Mouse (Mus musculus) mouse embryonic stem cell (cell line): ENCODE data around the gene Aldh1a3.

Experiments used
- in situ Hi-C, 2 experiments: fragments of 300-500 bp; cut with MboI; formaldehyde crosslinking; loops; 1 replicate in 1 of 2; 3 replicates in 1 of 2; pipeline ENCODE4 v1.14.3; 2019 to 2020; ENCODE audit warnings: low sequenced_read_pairs in 2 of 2, low pct_unique_long_range_greater_than_20kb in 1 of 2, mixed read lengths in 1 of 2; ENCODE audit not compliant: unreplicated experiment in 1 of 2

Gene Aldh1a3

DNA sequence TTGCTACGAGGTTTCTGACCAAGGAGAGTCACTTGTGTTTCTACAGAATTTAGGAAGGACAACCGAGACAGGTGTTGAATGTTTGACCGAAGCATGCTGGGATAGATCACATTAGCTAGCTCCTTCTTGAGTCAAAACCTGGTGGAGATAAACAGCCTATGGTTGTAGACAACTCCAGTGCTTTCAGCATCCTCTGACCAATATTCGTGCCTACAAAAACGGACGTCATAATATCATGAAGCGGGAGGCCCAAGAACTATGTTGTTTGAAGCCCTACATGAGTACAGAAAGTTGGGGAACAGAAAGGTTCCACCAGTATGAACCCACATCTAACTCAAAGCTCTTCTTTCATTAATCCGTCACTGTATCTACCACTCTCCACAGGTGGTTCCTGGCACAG lies 42.4 kb downstream of the Aldh1a3 start:
- in situ Hi-C loops = no loop called here

DNA sequence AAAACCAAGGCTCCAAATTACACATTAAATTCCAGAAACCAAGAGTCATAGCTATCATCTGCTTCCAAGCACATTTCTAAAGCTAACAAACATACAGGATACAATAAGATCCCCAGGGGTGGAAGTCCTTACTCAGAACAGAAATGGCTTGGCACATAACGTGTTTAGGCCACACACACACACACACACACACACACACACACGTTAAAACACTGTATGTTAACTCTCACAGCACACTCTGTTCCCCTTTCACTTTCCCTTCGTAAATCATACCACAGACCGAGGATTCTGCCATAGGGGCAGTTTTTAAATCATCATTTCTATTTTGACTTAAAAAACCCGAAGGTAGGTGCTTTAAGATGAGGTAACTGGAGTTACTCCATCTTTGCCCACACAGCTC lies 43.1 kb downstream of the Aldh1a3 start:
- in situ Hi-C loops = no loop called here

DNA sequence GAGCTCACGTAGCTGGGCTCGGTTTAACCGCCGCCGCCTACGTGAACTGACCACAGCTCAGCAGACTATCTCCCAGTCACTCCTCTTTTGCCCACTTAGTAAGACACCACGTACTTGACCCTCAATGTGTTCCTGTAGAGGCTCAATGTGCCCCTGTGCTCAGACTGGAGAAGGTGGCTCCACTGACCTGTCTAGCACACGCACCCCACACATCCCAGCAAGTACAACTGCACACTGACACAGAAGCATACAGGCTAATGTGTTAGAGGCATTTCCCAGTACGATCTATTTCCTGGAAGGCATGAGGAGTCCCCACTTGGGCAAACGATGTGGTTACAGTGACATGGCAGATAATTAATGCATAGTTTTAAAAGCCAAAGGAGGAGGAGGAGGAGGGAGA lies 50.8 kb downstream of the Aldh1a3 start:
- in situ Hi-C loops = no loop called here

DNA sequence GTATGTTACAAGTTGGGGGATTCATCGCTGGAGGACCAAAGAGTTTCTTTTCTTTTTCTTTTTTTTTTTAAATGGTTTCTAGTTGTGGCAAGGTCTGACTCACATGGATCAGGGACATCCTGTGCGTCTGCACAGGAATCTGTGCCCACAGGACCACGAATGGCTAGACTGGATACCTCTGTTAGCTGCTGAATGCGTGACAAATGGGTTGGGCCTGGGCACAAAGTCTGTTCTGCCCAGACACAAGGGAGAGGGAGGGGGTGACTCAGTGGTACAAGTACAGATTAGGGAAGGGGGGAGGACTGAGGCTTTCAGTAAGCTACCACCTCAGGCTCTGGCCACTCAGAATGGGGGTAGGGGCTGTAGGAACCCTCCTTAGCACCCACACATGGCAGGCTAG lies 51.6 kb downstream of the Aldh1a3 start:
- in situ Hi-C loops = no loop called here

DNA sequence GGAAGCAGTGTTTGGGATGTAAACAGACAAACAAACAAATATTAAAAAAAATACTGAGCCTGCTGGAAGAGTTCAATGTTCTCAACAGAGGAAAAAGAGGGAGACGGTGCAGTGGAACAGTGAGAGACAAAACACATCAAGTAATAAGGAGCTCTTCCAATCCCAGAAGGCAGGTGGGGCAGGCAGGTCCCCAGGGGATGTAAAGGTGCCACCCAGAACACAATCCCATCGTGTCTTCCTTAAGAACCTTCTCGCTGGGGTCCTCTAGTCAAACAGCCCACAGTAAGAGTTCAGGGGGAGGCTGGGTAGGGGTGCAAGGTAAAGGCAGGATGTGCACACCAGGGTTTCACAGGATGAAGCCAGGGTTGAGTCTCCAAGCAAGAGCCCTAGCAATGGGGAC lies 53.9 kb downstream of the Aldh1a3 start:
- in situ Hi-C loops = no loop called here

DNA sequence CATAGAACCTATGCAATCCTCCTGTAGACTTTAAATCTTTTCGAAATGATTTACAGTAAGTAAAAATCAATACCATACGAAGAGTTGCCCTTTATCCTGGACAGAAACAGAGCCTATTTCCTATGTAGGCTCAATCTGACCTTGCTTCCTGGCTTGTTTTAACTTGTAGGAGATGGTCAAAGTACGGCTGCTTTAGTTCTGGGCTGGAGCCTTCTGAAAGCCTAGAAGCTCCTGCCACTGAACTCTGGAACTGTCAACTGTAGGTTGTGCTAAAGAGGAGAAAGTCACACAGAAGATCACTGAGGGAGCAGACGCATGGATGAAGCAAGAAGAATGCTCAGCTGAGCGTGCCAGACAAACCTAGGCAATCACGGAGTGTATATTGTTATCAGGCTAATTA lies 56.3 kb downstream of the Aldh1a3 start:
- in situ Hi-C loops = no loop called here

DNA sequence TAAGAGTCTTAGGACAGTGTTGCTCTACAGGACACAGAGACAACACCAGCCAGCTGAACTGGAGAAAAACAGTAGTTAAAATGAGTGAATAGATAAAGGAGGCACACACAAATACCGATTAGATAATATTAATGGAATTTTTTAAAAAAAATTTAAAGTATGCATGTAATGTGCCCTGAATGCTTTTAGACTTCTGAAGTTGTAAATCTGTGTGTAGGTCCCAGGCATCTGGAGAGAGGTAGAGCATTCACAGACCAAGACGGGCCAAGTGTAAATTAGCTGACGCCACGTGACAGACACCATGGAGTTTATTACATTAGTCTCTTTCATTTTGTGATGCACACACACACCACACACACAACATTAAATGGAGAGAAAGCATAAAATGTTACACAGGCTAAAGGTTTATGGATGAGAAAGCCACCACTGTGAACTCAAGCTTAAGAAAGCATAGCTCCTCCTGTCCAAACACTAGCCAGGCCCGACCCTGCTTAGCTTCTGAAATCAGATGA lies 57.3 kb downstream of the Aldh1a3 start:
- in situ Hi-C loops = no loop called here

DNA sequence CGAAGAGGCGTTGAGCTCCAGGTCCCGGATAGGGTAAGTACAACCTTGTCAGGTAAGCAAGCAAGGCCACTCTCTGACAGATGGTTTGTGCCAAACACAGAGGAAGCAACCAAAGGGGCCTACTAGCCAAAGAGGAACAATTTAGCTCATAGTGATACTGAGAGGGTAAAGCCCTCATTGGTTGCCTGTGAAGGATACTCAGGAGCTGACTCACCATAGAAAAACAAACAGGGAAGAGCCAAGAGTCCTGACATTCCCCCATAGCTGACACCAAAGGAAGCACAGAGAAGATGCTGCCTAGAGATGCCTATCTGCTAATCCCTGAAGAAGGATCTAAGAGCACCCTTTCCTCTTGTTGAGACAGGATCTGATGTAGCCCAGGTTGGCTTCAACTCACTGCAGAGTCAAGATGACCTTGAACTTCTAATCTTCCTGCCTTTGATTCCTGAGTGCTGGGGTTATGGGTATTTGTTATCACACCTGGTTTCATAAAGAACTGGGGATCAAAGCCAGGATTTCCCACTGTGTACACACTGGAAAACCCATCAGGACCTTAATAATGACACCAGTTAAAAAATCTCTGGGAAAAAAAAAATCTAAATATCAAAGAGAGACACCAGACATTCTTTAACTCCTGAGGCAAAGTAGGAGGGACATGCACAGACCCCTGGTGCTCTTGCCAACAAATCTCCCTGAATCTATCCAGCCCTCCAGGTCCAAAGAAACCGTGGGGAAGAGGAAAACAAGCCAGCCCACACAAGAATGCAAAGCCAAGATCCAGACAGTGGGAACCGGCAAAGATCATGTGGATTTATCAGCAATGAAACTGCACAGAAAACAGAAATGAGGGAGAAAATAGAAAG lies 58.0 kb downstream of the Aldh1a3 start:
- in situ Hi-C loops = no loop called here

DNA sequence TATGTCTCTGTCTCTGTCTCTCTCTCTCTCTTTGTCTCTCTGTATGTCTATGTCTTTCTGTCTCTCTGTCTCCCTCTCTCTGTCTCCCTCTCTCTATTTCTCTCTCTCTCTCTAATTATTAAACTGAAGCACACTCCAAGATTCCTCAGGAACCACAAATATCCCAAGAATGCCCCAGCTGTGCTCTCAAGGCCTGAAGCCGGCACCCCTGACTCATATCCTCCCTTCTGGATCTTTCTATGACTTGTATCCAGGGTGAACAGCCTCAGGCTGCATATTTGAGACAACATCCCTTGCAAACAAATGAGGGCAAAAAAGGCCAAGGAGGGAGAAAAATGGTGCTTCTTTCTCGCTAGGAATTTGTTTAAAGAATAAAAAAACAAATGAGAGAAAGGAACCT lies 61.4 kb downstream of the Aldh1a3 start, which contains the start of gene Gm10974:
Gm10974 (plus strand) TSS at position 2 of the 400 bp plus-strand sequence.
- in situ Hi-C loops = no loop called here

DNA sequence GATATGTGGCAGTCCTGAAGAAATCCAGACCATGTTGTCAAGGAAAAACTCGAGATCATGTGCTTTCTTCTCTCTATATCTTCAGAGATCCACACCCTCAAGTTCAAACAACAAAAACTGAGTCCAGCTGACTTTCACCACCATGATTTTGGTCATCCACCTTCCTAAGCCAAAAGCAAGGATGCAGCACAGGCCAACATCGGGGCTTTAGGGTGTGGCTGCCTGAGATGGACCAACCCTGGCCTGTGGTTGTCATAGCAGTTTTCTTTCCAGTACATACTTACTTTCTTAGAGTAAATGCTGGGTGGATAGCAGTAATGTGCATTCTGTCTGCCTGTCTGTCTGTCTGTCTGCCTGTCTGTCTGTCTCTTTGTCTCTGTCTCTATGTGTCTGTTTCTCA lies 61.9 kb downstream of the Aldh1a3 start:
- in situ Hi-C loops = no loop called here

DNA sequence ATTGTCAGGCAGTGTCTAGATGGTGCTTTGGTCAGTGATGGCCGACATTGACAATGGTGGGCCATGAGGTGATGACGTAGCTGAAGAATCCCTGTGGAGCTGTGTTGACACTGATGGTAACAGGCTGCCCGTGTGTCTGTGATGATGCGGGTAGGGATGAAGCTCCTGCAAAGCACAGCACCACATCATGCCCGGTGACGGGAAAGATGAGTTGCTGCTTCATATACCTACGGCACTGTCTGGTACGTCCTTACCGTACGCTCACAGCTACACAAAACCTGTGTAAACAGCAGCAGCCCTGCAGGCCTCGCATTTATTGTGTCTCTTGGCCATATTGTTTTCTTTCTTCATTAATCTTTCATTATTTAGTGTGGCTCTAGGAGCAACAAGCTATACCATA lies 62.8 kb downstream of the Aldh1a3 start:
- in situ Hi-C loops = no loop called here

DNA sequence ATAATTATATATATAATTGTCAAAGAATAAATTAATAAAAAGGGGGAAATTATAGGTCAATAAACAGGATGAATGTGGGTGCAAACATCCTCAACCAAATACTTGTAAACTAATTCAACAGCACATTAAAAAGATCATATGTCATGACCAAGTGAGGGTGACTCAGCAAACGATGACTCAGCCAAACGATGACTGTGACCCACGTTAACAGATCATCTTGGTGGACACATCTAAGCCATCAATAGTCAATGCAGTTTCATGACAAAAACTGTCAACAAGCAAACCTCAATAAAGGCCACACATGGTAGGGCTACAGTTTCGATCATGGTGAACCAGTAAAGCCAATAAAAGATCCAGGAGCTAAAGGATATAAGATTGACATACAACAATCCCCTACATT lies 68.3 kb downstream of the Aldh1a3 start:
- in situ Hi-C loops = no loop called here

DNA sequence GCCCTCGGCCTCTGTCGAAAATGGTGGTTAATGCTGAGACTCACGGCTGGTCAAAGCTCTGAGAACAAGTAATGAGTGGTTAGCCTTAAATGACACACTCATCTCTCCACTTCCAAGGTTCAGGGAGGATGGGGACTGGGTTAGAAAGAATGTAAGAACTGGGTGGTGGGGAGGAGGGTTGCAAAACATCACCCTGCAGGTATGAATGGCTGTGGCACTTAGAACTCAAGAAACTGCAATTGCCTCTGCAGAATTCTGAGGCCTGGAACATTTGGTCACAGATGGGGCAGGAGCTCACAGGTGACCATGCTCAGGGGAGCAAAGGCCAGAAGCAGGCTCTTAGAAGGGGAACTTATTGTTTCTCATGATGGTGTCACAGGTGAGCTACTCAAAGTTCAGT lies 68.9 kb downstream of the Aldh1a3 start:
- in situ Hi-C loops = no loop called here

DNA sequence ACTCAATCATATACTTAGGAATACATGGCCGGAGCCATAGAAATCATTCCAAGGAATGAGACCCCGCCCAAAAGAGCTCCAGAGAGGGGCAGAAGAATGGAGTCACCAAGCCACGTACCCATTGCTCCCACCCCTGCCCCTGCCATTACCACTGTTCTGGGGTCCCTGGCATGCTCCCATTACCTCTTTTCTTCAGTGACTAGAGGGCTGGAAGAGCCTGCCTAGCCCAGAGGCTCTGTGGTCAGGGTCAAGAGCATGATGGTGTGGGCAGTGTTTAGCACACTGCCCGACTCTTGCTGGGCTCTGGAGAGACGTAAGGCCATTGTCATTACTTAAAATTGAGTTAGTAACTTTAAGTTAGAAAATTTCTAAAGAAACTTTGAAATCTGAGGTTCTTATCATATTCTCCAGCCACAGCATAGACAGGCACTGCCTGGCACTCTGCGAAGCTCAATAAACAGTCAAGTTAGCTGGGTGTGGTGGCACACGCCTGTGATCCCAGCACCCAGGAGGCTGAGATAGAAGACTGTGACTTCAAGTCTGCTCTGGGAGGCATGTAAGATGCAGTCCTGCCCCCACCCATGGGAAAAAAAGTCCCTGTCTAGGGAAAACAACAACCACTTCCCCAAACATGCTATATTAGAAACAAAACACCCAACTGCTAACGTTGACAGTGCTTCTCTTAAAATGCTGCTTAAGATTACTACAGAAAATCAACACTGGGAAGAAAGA lies 71.4 kb downstream of the Aldh1a3 start:
- in situ Hi-C loops = no loop called here

DNA sequence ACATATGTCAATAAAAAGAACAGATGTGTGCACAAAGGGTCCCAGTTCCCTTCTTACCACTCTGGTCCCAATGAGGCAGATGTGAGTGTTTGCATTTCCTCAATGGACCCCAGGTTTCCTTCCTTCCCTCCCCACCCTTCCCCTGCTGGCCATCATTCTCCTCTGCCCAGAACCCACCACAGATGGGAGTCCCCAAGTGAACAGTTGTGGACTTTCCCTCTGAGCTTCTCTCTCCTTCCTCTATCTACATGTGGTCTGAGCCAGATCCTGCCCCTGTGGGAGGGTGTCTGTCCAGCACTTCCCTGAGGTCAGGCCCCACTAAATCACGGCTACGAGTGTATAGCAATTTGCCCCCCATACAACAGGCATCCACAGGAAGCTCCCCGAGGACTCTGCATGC lies 72.4 kb downstream of the Aldh1a3 start:
- in situ Hi-C loops = no loop called here

DNA sequence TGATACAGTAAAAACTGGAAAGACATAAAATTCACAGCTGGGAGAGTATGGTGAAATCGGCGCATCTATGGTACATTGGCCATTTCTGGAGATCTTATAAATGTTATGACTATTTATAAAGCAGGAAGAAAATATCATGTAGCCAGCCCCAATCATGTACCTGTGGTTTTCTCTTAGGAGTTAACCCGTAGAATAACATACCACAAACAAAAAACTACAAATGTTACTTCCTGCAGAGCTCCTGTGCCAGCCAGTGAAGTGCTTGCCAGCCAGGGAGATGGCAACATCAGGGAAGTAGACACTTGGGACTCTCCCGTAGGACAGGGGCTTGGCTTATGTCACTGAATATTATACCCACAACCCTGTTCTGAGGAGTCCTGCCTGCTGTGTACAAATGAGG lies 76.2 kb downstream of the Aldh1a3 start:
- in situ Hi-C loops = no loop called here

DNA sequence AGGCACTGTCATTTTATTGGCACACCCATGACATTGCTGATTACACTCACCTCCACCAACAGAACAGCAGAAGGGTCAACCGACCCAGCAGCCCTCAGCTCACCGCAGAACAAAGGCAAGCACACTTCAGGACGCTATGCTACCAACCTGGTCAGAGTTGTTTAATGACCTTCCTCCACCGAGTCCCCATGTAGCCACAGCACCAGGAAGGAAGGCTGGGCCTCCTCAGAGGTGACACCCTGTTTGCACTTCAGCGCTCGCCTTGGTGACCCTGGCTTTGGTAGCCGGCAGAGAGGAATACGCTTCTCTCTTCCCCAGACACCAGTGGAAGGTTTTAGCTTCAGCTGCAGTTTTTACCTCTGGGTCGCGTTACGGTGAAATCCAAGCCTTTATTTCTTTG lies 77.6 kb downstream of the Aldh1a3 start:
- in situ Hi-C loops = no loop called here

DNA sequence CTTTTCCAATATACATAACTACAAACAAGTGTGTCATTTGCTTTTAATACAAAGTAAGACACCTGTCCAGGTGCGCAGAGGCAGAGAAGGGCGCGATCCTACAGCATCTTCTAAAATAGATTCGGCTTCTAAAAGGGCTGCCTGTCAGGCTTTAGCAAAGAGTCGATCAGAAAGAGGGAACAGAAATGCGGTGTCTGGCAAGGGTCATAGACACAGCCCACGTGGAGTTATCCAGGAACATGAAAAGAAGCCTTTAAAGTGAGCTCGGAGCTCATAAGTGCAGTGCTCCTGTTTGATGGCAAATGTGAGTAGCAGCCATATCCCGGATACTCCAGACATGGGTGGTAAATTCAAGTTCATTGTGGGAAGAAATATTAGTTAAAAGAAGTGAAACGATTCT lies 78.7 kb downstream of the Aldh1a3 start:
- in situ Hi-C loops = no loop called here

DNA sequence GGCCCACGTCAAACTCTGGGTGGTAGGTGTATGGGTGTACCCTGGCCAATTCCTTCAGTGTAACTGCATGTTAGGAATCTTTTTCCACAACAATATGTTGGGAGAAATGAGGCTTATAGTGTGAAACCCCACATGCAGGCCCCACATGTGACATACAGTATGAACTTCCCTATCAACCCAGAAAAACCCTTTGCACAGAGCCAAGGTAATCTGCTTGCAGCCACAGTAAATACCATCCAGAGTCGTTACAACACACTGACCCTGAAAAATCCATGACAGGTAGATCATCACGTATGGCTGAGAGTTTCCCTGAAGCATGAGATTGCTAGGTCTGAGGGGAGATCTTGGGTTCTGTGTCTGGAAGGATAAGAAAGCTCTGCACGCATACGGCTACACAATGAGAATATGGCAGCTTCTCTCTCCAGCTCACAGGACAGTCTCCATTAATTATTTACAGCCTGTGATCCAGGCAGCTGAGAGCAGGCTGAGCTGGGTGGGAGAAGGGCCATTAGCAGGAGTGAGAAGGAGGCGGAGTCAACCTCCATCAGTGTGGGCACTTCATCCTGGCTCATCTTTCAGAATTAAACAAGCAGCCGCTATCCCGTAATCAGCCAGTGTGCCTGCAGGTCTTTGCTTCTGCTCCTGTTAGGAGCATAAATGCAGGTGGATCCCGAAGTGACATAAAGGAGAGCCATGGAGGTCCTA lies 80.2 kb downstream of the Aldh1a3 start:
- in situ Hi-C loops = no loop called here
